Mouse (Mus musculus) testis, adult 2 months (tissue): ENCODE measurements around the gene Sag. TPM values are rescaled to one million over a fixed set of nuclear protein-coding genes. Genes with fewer than 3 reads are reported as not detected.
A peak's percentile ranks its signal among the peaks of the same experiment; 100 is the strongest.

Source experiments
- H3K27ac ChIP-seq: fragments of 200-500 bp; 2 replicates; pipeline ENCODE4 v1.5.1; 2012; ENCODE audit warnings: low read depth, low read length; ENCODE audit not compliant: control insufficient read depth, insufficient read depth
- H3K27me3 ChIP-seq: fragments of 200-500 bp; 2 replicates; pipeline ENCODE4 v1.6.1; 2012; ENCODE audit warnings: mild to moderate bottlenecking, low read length, moderate library complexity; ENCODE audit not compliant: control insufficient read depth, insufficient read depth
- H3K36me3 ChIP-seq: fragments of 200-500 bp; 2 replicates; pipeline ENCODE4 v1.6.1; 2012; ENCODE audit warnings: mild to moderate bottlenecking, low read length; ENCODE audit not compliant: control insufficient read depth, insufficient read depth
- H3K4me1 ChIP-seq: fragments of 200-500 bp; 2 replicates; pipeline ENCODE4 v1.6.1; 2012; ENCODE audit warnings: low read length; ENCODE audit not compliant: control insufficient read depth, insufficient read depth
- H3K4me3 ChIP-seq: fragments of 200-500 bp; 2 replicates; pipeline ENCODE4 v1.5.1; 2012; ENCODE audit warnings: low read depth, mild to moderate bottlenecking, low read length, moderate library complexity, mixed read lengths; ENCODE audit not compliant: control insufficient read depth
- CTCF ChIP-seq: fragments of 200-500 bp; IDR thresholded peaks from 2 replicates; pipeline ENCODE4 v1.5.1; 2012; ENCODE audit warnings: low read depth, mild to moderate bottlenecking, inconsistent platforms, low read length, moderate library complexity; ENCODE audit not compliant: control insufficient read depth, insufficient read depth, insufficient replicate concordance
- POLR2A ChIP-seq: fragments of 200-500 bp; IDR thresholded peaks from 2 replicates; pipeline ENCODE4 v1.6.1; 2012; ENCODE audit warnings: low read depth, mild to moderate bottlenecking, inconsistent platforms, low read length, moderate library complexity; ENCODE audit not compliant: control insufficient read depth
- polyA plus RNA-seq: library from polyadenylated mRNA; depleted of rRNA; stranded (reverse); fragments of >200 nt; gene quantifications from 2 replicates; pipeline ENCODE4 v1.2.3, GENCODE M21; 2012; rRNA removed

Gene Sag
- polyA plus RNA-seq, 1 experiment = 11.1 TPM

DNA sequence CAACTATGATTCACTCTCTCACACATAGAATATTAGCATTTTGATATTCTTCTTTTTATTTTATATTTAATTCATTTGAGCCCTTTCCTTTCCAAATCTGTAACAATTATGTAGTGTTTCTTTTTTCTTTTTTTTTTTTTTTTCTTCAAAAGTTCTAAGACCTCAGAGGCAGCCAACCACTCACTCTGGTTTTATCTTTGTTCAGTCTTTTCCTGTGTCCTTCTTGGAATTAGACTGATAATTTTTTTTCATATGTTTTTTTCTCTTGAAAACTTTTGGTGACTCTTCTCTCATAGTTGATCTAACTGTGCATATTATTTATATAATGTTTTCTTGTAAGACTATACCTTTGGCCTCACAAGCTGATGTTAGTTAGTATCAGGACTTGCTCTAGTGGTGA, 79.1 kb downstream of the Sag start:
- no peaks in the 10 kb centered on the region for H3K36me3 ChIP-seq
- no peak for TF ChIP-seq CTCF
- TF ChIP-seq POLR2A = no peak
- H3K4me3 ChIP-seq = no peak overlapping the region
- no peaks in the 10 kb centered on the region; the same call in 1 of the 2 replicates for H3K4me1 ChIP-seq
- H3K27ac ChIP-seq = no peak overlapping the region
- H3K27me3 ChIP-seq = no peaks in the 10 kb centered on the region

GRCm38 (mm10) chr1:87890960-87891359, 87.5 kb downstream of the Sag start:
- Histone ChIP-seq H3K4me1 (no peaks in the 10 kb centered on the region), H3K27me3 (no peaks in the 10 kb centered on the region), H3K27ac (peak overlapping the region; percentile 55; the same call in 1 of the 2 replicates), H3K4me3 (no peak overlapping the region), H3K36me3 (no peaks in the 10 kb centered on the region)
- no peak for TF ChIP-seq POLR2A
- TF ChIP-seq CTCF = no peak

GRCm38 (mm10) chr1:87891634-87892033, 88.2 kb downstream of the Sag start:
- H3K4me1 ChIP-seq = no peaks in the 10 kb centered on the region

DNA sequence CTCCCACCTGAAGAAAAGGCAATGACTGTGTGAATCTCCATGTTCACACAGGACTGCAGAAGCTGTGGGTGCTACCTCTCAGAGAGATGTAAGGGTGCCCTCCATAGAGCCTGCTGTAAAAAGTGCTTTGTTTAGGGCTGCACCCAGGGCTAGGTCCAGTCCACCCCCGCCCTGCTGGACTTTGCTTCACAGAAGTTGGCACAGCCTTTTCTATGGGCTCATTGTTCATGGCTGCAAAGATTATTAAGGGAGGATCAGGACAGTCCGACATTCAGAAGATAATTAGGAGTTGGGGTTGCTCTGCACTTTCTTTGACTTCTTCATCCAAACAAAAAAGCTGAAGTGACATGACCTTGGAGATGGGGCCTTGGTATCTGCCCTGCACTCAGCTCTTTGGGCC, 89.0 kb downstream of the Sag start:
- Histone ChIP-seq H3K27ac (no peak overlapping the region), H3K27me3 (no peaks in the 10 kb centered on the region), H3K36me3 (no peaks in the 10 kb centered on the region), H3K4me1 (no peaks in the 10 kb centered on the region), H3K4me3 (no peak overlapping the region)
- TF ChIP-seq CTCF (no peak), POLR2A (no peak)

More at GRCm38 (mm10) chr1:87891634-87892033, 88.2 kb downstream of the Sag start:
- TF ChIP-seq CTCF (no peak), POLR2A (no peak)
- Histone ChIP-seq H3K36me3 (no peaks in the 10 kb centered on the region), H3K27me3 (no peaks in the 10 kb centered on the region), H3K27ac (peak overlapping the region; percentile 74), H3K4me3 (no peak overlapping the region)

DNA sequence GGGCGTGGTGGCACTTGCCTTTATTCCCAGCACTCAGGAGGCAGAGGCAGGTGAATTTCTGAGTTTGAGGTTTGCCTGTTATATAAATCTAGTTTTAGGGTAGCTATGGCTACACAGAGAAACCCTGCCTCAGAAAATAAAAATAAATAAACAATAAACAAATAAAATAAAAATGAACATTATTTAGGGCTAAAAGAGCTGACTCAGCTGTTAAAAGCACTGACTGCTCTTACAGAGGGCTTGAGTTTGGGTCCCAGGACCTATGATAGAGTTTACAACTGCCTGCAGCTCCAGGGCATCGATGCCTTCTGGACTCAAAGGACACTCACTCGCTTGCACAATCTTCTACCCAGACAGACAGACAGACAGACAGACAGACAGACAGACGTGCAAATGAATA, 89.9 kb downstream of the Sag start:
- Histone ChIP-seq H3K4me3 (no peak overlapping the region), H3K27ac (no peak overlapping the region), H3K27me3 (no peaks in the 10 kb centered on the region), H3K4me1 (no peaks in the 10 kb centered on the region), H3K36me3 (no peaks in the 10 kb centered on the region)
- no peak for TF ChIP-seq CTCF
- no peak for TF ChIP-seq POLR2A

Other genes with a start within 250 kb of the Sag start
- 0.89 and 1.2 TPM in 2 replicates for gene Ngef, start 229.8 kb upstream of the Sag start, polyA plus RNA-seq
- 8.1 and 10.4 TPM in 2 replicates for gene Inpp5d, start 183.4 kb upstream of the Sag start, polyA plus RNA-seq
- 7.8 and 9.1 TPM in 2 replicates for gene Atg16l1, start 47.8 kb upstream of the Sag start, polyA plus RNA-seq
- 69.6 and 69.7 TPM in 2 replicates for gene Dgkd, start 49.6 kb downstream of the Sag start, polyA plus RNA-seq
- gene Usp40, start 204.9 kb downstream of the Sag start, polyA plus RNA-seq = 6.4 and 7.6 TPM in 2 replicates